Mouse (Mus musculus) midbrain, embryonic 10.5 days (tissue): ENCODE measurements around the gene Mak. TPM values are rescaled to one million over a fixed set of nuclear protein-coding genes. Genes with fewer than 3 reads are reported as not detected.

Experiments
- DNase-seq: peaks from one replicate; pipeline ENCODE4 v3.0.0-alpha.2; 2017; ENCODE audit warnings: low spot score
- H3K27ac ChIP-seq: fragments of 300-500 bp; sonication (generic); replicated peaks from 2 replicates; pipeline ENCODE4 v1.5.1; 2016; ENCODE audit warnings: mild to moderate bottlenecking
- H3K27me3 ChIP-seq: fragments of 300-500 bp; sonication (generic); 2 replicates; pipeline ENCODE4 v1.6.1; 2016; ENCODE audit warnings: low read depth, mild to moderate bottlenecking; ENCODE audit not compliant: poor library complexity, severe bottlenecking
- H3K36me3 ChIP-seq: fragments of 300-500 bp; sonication (generic); 2 replicates; pipeline ENCODE4 v1.6.1; 2016; ENCODE audit warnings: mild to moderate bottlenecking, moderate library complexity
- H3K4me1 ChIP-seq: fragments of 300-500 bp; sonication (generic); 2 replicates; pipeline ENCODE4 v1.6.1; 2016
- H3K4me3 ChIP-seq: fragments of 300-500 bp; sonication (generic); 2 replicates; pipeline ENCODE4 v1.5.1; 2016; ENCODE audit warnings: mild to moderate bottlenecking, moderate library complexity
- H3K9me3 ChIP-seq: fragments of 300-500 bp; sonication (generic); replicated peaks from 2 replicates; pipeline ENCODE4 v1.6.1; 2016; ENCODE audit warnings: mild to moderate bottlenecking
- WGBS: fragments of 180-500 bp; shearing (Covaris S2); methylation state at CpG from one replicate; pipeline ENCODE4 v1.1.7; 2016; 5-methylcytosine and 5-hydroxymethylcytosine counted together
- polyA plus RNA-seq: library from polyadenylated mRNA; unstranded; fragments of >200 nt; fragmentation: Nextera tagmentation; extraction: Ambion mirVana; gene quantifications from 2 replicates; pipeline ENCODE4 v1.2.1, GENCODE M21; 2016

Gene Mak
- polyA plus RNA-seq, 1 experiment from 2014 or later, result 1.0 TPM

- Histone ChIP-seq H3K27me3 (peaks cover 25% of the 10 kb centered on the region), H3K4me3 (no peak overlapping the region), H3K9me3 (no peaks in the 10 kb centered on the region), H3K36me3 (no peaks in the 10 kb centered on the region), H3K4me1 (no peaks in the 10 kb centered on the region; the same call in 1 of the 2 replicates), H3K27ac (no peak overlapping the region)
- DNase-seq, result no peak
- WGBS, result 93% methylated on average over 8 of the region's 8 CpGs
Observed at GRCm38 (mm10) chr13:41045901-41046300, 33.6 kb downstream of the Mak start.

- 94% methylated on average over 4 of the region's 4 CpGs for WGBS
- H3K36me3 ChIP-seq, result no peaks in the 10 kb centered on the region
Observed at GRCm38 (mm10) chr13:41042511-41042910, 37.0 kb downstream of the Mak start.

GRCm38 (mm10) chr13:41030098-41030497 is 49.4 kb downstream of the Mak start:
- H3K9me3 ChIP-seq, result no peaks in the 10 kb centered on the region
- WGBS, result 82% methylated on average over 5 of the region's 5 CpGs
- H3K4me1 ChIP-seq, result no peaks in the 10 kb centered on the region
- no peaks in the 10 kb centered on the region for H3K27me3 ChIP-seq
- H3K4me3 ChIP-seq, result no peak overlapping the region
- DNase-seq, result no peak
- H3K36me3 ChIP-seq, result no peaks in the 10 kb centered on the region
- H3K27ac ChIP-seq, result no peak overlapping the region

More at GRCm38 (mm10) chr13:41042511-41042910, 37.0 kb downstream of the Mak start:
- H3K4me1 ChIP-seq, result no peaks in the 10 kb centered on the region
- H3K27ac ChIP-seq, result no peak overlapping the region
- no peak overlapping the region for H3K4me3 ChIP-seq
- DNase-seq, result no peak
- no peaks in the 10 kb centered on the region for H3K9me3 ChIP-seq
- H3K27me3 ChIP-seq, result no peaks in the 10 kb centered on the region

GRCm38 (mm10) chr13:41022099-41022498 is 57.4 kb downstream of the Mak start:
- no peak for DNase-seq
- Histone ChIP-seq H3K4me1 (peaks cover 7% of the 10 kb centered on the region), H3K36me3 (peaks cover 55% of the 10 kb centered on the region), H3K27me3 (no peaks in the 10 kb centered on the region), H3K27ac (no peak overlapping the region), H3K4me3 (no peak overlapping the region), H3K9me3 (no peaks in the 10 kb centered on the region)
- WGBS, result 92% methylated on average over 13 of the region's 13 CpGs

GRCm38 (mm10) chr13:41021607-41022006 is 57.9 kb downstream of the Mak start:
- Histone ChIP-seq H3K36me3 (peaks cover 55% of the 10 kb centered on the region), H3K9me3 (no peaks in the 10 kb centered on the region), H3K27ac (no peak overlapping the region), H3K4me3 (no peak overlapping the region), H3K27me3 (no peaks in the 10 kb centered on the region), H3K4me1 (peaks cover 12% of the 10 kb centered on the region)
- no peak for DNase-seq
- 94% methylated on average over 6 of the region's 6 CpGs for WGBS

- H3K27ac ChIP-seq, result no peak overlapping the region
- no peaks in the 10 kb centered on the region for H3K27me3 ChIP-seq
- peaks cover 55% of the 10 kb centered on the region for H3K36me3 ChIP-seq
- 65% methylated on average over 7 of the region's 7 CpGs for WGBS
- H3K9me3 ChIP-seq, result no peaks in the 10 kb centered on the region
- peaks cover 18% of the 10 kb centered on the region for H3K4me1 ChIP-seq
- DNase-seq, result no peak
- H3K4me3 ChIP-seq, result no peak overlapping the region
Observed at GRCm38 (mm10) chr13:41020494-41020893, 59.0 kb downstream of the Mak start.

GRCm38 (mm10) chr13:41018756-41019591 is 60.5 kb downstream of the Mak start:
- Histone ChIP-seq H3K4me1 (peaks cover 21% of the 10 kb centered on the region), H3K36me3 (peaks cover 64% of the 10 kb centered on the region), H3K27ac (0 out of 2 replicates have a peak overlapping the region, but pooled peaks have one; percentile 38), H3K27me3 (no peaks in the 10 kb centered on the region), H3K9me3 (no peaks in the 10 kb centered on the region), H3K4me3 (no peak overlapping the region)
- DNase-seq, result no peak
- 91% methylated on average over 13 of the region's 13 CpGs for WGBS

GRCm38 (mm10) chr13:41018236-41018635 is 61.3 kb downstream of the Mak start:
- Histone ChIP-seq H3K27me3 (no peaks in the 10 kb centered on the region), H3K27ac (peak overlapping the region; percentile 14; the same call in 1 of the 2 replicates), H3K36me3 (peaks cover 64% of the 10 kb centered on the region), H3K4me3 (peak overlapping the region; percentile 16; the same call in 1 of the 2 replicates), H3K4me1 (peaks cover 21% of the 10 kb centered on the region), H3K9me3 (no peaks in the 10 kb centered on the region)
- 93% methylated on average over 9 of the region's 9 CpGs for WGBS
- no peak for DNase-seq

- 0 out of 2 replicates have a peak overlapping the region, but pooled peaks have one; percentile 72 for H3K4me3 ChIP-seq
- H3K36me3 ChIP-seq, result peaks cover 65% of the 10 kb centered on the region
- peak overlapping the region; percentile 14; the same call in 1 of the 2 replicates for H3K27ac ChIP-seq
- H3K4me1 ChIP-seq, result peaks cover 21% of the 10 kb centered on the region
- H3K9me3 ChIP-seq, result no peaks in the 10 kb centered on the region
- no peak for DNase-seq
- no peaks in the 10 kb centered on the region for H3K27me3 ChIP-seq
- 80% methylated on average over 4 of the region's 4 CpGs for WGBS
Observed at GRCm38 (mm10) chr13:41017832-41018231, 61.7 kb downstream of the Mak start.

GRCm38 (mm10) chr13:41016797-41017405 is 62.6 kb downstream of the Mak start:
- H3K27me3 ChIP-seq, result no peaks in the 10 kb centered on the region
- 50% methylated on average over 12 of the region's 12 CpGs for WGBS
- peak; percentile 23 for DNase-seq
- H3K9me3 ChIP-seq, result no peaks in the 10 kb centered on the region
- peak overlapping the region; percentile 72 for H3K4me3 ChIP-seq
- H3K36me3 ChIP-seq, result peaks cover 69% of the 10 kb centered on the region
- peaks cover 21% of the 10 kb centered on the region for H3K4me1 ChIP-seq
- H3K27ac ChIP-seq, result peak overlapping the region; percentile 92

- WGBS, result under 1% methylated on average over 43 of the region's 43 CpGs
Observed at GRCm38 (mm10) chr13:41015829-41016634, 63.5 kb downstream of the Mak start, which contains the start of gene Tmem14c. Tmem14c (plus strand) TSS chr13:41016292.

GRCm38 (mm10) chr13:41008946-41009345 is 70.6 kb downstream of the Mak start:
- no peaks in the 10 kb centered on the region for H3K27me3 ChIP-seq
- H3K4me3 ChIP-seq, result no peak overlapping the region
- no peak overlapping the region for H3K27ac ChIP-seq
- no peaks in the 10 kb centered on the region for H3K9me3 ChIP-seq
- DNase-seq, result no peak
- peaks cover 96% of the 10 kb centered on the region for H3K36me3 ChIP-seq
- H3K4me1 ChIP-seq, result no peaks in the 10 kb centered on the region
- WGBS, result 83% methylated on average over 8 of the region's 8 CpGs

More at GRCm38 (mm10) chr13:41015829-41016634, 63.5 kb downstream of the Mak start, which contains the start of gene Tmem14c:
- H3K36me3 ChIP-seq, result peaks cover 69% of the 10 kb centered on the region
- DNase-seq, result peak; percentile 95
- peaks cover 21% of the 10 kb centered on the region for H3K4me1 ChIP-seq
- H3K4me3 ChIP-seq, result peak within 1 kb of the TSS; percentile 72
- peak within 1 kb of the TSS; percentile 92 for H3K27ac ChIP-seq
- H3K27me3 ChIP-seq, result no peaks in the 10 kb centered on the region
- no peaks in the 10 kb centered on the region for H3K9me3 ChIP-seq
